Mouse (Mus musculus) gastrocnemius, postnatal 10 days (tissue): Measurements from ENCODE around the gene Anapc16. TPM values are rescaled to one million over a fixed set of nuclear protein-coding genes. Genes with fewer than 3 reads are reported as not detected.
"Not testable (repeated sequence)": the region's sequence is repeated elsewhere in the genome, so short reads cannot be mapped to it uniquely, and the experiment has no call there.

Source experiments
- DNase-seq: peaks from one replicate; pipeline ENCODE4 v3.0.0; 2021; ENCODE audit warnings: mixed read lengths
- total RNA-seq, 2 experiments: library from RNA; stranded (reverse); gene quantifications; 2 replicates each; pipeline ENCODE4 v1.2.3; 2021

The Anapc16 gene
- total RNA-seq, 2 experiments from 2014 or later, result 39.7 to 40.1 TPM

DNA sequence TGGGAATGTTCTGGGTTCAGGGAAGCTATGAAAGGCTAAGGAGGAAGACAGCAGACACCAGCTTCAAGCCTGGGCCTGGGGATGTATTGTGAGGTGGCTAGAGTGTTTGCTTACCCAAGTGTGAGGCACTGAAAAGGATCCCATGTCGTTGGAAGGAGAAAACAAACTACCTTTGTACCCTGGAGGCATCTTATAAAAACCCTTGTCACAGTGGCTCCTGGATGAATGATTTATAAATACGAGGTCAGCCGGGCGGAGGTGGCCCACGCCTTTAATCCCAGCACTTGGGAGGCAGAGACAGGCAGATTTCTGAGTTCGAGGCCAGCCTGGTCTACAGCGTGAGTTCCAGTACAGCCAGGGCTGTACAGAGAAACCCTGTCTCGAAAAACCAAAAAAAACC, 1.3 kb downstream of the Anapc16 start:
- not testable (repeated sequence) for DNase-seq

DNA sequence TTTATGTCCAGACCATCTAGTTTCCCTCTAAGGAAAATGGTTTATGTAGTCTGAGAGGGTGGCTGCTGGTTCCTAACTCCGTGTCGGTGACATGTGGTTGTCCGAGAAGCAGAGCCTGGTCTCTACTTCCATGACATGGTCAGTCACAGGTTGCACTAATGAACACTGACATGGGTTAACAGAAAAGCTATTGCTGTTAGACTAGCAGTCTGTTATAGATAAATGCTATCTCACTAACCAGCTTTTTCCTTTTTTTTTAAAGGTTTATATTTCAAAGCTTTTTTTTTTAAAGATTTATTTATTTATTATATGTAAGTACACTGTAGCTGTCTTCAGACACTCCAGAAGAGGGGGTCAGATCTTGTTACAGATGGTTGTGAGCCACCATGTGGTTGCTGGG, 3.9 kb downstream of the Anapc16 start:
- DNase-seq, result no peak

DNA sequence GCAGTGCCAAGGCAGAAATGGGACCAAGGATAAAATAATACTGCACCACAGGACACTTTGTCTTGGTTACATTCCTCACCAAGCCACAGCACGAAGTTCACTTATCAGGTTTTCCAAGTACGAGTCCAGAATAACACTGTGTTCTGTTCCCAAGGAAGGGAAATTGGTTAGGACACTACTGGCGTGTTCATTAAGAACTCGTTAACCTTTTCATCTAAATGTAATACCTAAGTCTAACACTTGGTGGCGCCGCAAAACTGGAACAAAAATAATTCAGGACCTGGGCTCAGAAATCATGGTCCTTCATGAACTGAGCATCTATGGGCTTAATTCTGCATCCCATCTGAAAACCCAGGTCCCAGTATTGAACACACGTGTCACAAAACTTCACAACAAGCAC, 5.3 kb downstream of the Anapc16 start:
- DNase-seq, result no peak

DNA sequence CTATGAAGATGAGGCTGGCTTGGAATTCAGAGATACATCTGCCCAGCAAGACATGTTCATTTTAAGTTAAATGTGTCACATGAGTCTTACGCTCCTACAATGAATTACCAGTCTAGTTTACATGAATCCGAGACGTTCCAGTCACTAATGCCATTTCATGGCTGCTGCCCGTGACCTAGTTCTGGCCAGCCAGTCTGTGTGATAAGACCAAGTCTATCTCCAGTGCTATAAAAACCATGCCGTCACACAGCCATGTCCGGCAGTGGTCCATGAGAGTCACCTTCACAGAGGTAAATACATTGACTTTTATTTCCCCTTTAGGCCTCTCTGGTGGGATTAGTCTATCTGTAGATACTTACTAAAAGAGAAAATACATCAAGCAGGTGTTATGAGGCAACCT, 7.0 kb downstream of the Anapc16 start:
- no peak for DNase-seq

DNA sequence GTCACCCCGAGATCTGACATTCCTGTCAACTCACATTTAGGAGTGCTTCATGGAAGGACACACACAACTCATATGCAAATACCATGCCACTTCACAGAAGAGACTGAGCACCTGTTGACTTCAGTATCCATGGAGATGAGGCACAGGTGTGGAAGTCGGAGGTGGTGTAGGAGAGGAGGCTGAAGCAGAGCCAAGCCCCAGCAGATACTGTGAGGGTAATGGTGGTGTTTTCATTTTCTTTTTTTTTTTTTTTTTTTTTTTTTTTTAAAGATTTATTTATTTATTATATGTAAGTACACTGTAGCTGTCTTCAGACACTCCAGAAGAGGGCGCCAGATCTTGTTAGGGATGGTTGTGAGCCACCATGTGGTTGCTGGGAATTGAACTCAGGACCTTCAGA, 9.1 kb downstream of the Anapc16 start:
- DNase-seq, result not testable (repeated sequence)

DNA sequence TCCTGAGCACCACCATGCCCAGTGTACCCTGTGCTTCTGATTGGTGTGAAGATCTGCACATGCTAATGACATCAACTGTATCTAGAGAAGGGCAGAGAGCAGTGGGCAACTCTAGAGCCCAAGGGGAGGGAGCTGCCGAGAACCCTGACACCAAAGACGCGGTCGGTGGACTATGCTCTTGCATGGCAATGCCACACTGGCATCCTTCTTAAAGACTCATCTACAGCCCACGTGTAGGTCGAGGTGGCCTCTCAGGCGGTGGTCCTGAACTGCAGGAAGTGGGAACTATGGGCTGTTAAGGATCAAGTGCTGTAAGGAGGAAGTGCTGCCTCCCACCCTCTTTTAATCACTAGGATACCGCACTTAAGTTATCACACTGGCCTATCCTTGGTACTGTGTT, 10.9 kb downstream of the Anapc16 start:
- no peak for DNase-seq

DNA sequence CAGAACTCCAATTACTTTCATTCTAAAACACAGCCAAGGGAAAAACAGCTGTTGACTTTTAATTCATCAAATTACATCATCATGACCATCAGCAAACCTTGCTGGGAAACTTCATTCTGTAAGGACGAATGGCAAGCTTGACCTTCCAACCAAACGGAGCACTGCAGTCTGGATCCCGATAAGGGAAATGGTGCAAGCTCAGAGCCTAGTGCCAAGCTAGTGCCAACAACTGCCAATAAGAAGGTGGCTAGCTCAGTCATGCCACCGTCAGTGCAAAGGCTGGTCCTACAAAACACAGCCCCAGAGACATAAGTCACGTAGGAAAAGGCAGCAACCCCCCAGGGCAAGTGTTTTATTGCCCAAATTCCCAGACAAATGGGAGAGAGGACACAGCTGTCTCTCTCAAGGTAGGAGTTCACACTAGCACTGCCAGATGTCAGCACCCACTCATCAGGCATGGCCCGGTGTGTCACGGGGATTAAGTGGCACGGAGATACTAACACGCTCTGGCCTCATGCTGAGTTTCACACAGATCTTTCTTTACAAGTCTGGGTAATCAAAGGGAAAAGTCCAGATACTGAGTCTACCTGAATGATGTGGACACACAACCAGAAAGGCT, 11.6 kb downstream of the Anapc16 start:
- DNase-seq, result no peak

DNA sequence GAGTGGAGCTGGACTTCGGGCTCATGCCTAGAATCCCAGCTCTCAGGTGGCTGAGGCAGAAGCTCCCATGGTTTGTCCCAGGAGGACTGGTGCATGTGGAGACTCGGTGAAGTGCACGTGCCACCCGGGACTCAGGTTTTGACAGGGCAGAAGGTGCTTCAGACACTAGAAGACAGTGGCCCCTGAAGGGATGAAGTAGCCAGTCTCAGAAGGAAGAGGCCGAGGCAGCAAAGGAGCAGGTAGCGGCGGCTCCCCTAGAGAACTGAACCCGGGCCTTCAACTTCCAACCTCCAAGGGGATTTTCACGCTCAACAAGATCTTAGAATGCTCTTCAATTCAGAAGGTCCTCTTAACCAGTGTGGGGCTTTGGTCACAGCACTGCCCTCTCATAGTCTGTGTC, 12.5 kb downstream of the Anapc16 start:
- no peak for DNase-seq

DNA sequence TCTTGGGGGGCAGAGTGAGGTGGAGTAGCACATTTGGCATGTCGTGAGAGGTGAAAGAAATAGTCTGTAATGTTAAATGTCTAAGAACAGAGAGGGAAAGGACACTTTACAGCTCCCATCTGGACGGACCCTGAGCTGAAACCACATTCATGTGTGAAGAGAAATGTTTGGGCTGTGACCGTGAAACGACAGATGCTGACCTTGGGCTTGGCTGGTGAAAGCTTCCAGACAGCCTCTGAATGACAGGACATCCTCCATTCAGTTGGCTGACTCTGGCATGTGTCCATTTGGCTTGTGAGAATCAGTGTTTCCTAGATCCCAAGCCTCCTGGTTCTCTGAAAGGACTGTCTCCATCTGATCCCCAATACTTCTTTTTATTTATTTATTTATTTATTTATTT, 14.9 kb downstream of the Anapc16 start:
- peak; percentile 6 for DNase-seq

DNA sequence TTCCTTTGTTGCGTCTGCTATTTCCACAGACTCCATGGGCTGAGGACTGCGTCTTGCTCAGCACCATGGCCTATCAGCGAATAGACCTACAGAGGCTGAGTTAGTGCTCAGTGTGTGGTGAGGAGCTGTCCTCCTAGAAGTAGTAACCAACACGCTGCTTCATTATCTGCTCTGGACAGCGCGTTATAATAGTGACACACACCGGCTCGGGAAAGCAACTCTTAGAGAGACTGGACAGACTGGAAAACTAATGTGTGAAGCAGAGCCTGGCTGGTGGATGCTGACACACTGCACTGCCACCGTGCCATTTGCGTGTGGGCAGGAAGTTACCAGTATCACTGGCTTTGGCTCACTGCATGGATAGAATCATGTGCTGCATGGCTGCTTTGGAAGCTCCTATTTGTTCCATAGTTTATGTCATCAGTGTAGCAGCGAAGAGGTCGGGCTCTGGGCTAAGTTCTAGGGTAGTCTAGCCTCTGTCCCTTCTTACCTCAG, 20.5 kb downstream of the Anapc16 start:
- no peak for DNase-seq

DNA sequence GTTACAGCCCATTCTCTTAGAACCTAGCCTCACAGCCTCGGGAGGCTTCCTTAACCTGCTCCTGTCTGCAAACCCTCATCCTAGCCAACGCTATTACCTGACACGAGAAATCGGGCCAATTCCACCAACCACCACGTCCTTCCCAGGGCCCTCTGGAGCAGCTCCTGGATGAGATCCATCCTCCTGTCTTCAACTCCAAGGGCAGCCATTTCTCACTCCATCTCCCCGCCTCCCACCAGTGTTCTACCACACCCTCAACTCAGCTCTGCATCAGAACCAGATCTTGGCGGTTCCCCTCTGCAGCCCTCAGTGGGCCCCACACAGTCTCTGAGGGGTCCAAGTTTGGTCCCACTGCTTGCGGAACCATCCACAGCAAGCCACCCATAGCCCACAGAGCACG, 21.1 kb downstream of the Anapc16 start:
- DNase-seq, result no peak

DNA sequence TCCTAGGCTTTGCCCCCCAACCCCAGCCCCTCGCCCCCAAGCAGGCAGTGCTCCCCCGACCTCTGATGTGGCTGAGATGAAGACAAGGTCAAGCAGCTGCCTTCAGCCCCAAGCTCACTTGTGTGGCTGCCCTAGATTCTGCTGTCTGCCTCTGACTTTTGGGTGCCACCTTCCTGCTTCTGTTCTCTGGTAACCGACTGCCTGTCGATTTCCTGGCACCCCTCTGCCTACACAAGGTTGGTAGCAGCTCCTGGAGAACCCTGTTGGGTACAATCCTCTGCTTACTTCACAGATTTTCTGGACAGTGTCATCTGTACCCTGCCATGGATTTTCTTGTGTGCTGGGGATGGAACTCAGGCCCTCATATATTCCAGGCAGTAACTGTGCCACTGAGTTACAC, 21.6 kb downstream of the Anapc16 start:
- DNase-seq, result no peak

DNA sequence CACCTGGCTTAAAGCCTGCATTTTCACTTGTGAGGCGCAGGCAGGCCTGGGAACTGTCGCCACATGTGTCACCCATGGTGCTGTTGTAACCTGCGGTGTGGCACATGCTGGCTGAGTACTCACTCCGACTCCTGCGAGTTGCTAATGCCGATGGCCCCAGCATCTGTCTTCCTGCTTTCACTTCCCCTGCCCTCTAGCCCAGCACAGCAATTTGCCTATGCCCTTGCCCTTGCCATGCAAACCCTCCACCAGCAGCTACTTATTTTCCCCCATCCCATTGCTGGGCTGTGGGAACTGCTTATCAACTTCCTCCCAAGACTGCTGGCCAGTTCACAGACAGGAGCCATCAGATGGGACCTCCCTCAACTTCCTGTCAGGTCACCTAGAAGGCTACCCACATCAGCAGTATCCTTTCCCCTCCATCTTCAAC, 22.1 kb downstream of the Anapc16 start:
- DNase-seq, result no peak

DNA sequence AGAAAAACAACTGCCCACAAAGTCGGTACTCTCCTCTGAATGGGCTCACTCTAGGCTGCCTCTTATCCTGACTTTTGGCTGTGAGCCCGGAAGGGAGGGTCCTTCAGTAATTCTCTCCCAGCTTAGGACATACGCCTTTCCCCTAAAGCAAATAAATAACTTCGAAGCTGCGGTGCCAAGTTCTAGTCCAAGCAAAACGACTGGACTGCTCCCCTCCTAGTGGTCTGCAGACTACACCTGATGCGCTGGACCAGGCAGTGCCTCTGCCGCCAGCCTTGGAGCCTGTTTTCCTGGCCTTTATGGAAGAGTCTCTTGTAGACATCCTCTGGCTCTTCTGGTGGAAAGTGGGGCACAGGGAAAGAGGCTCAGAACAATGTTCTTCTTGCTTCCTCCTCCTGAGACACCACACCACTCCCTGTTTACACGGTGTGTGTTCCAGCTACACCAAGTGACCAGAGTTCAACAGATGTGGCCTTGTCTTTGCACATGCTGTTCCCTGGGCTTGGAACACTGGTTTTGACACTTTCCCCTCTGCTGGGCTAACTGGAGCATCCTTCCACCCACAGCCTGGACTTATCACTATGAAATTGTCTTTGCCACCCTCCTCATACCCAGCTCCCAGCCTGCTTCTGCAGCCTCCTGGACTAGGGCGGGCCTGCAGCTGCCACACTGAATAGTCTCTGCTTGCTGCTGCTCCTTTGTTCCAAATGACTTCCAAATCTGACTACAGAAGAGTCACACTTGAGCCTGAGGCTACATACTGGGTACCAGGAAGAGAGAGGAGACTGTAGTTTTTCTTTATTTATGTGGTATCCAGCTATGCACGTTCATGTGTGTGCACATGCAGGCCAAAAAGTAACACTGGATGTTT, 23.8 kb downstream of the Anapc16 start:
- DNase-seq, result peak; percentile 65

DNA sequence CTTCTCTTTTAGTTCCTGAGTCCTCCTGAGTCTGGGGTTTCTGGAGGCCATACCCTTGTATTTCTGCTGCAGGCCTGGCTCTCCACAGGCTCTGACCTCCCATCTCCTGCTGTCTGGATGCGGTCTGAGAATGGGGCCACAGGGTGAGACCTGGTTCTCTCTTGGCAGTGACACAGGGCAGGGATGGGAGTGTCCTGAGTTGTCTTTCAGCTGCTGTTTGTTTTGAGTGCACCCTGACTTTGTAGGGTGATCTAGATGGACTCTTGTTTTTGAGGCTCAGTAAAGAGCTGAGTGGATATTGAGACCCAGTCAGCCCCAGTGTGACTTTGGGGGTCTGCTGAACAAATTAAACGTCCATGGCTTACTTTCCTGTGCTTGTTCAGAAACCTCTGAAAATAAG, 24.5 kb downstream of the Anapc16 start:
- DNase-seq, result no peak

DNA sequence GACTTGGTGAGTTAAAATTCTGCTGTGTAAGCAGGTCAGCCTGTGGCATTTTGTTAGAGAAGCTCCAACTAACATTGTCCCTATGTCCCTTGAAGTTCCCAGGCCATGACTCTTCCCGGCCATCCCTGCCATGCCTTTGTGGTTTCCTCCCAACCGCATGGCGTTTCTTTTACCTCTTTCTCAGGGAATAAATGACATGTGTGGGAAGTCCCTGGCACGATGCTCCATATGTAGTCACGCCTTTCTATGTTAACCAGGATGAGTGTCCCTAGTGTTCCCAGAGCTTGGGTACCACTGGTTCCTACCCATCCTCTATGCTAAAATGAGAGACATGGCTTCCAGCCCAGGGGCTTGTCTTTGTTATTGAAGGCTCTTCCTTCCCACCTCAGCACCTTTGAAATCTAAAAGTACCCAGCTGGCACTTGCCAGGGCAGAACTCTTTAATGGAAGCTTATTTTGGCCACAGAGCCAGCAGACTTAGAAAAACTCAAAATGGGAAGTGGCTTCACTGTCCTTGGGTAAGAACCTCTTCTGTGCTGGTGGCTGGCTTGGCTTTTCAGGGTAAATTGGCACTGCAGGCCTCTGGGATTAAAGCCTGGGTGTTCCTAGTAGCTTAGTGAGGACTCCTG, 25.1 kb downstream of the Anapc16 start:
- DNase-seq, result no peak

DNA sequence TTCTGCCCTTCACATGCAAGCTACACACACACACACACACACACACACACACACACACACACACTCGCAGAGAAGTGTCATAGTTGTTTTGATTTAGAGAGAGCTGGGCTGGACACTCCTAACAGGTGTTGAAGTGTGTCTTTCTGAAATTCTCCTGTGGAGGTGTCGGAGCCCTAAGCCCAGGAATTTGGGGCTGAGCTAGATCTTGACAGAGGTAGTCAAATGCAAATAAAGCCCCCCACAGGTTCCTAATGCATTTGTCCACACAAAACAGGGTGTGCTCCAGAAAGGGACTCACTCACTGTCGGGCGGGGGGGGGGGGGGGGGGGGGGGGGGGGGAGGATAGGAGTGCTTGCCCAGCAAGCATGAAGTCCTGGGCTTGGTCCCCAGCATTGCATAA, 25.8 kb downstream of the Anapc16 start:
- no peak for DNase-seq

DNA sequence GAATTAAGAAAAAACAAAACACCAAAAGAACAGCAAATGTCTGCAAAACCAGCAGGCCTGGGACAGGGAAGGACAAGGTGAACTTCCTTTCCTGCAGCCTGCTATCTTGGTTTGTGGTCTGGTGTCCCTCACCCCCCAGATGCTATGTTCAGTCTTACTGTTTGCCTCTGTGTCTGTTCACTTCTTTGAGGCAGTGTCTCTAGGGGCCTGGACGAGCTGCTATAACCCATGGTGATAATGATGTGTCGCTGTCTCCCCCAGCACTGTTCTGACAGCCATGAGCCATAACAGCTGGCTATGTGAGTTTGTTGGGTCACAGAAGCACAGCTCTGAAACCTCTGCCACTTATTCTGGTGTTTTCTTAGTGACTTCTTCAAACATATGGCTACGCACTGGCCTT, 28.1 kb downstream of the Anapc16 start:
- no peak for DNase-seq

DNA sequence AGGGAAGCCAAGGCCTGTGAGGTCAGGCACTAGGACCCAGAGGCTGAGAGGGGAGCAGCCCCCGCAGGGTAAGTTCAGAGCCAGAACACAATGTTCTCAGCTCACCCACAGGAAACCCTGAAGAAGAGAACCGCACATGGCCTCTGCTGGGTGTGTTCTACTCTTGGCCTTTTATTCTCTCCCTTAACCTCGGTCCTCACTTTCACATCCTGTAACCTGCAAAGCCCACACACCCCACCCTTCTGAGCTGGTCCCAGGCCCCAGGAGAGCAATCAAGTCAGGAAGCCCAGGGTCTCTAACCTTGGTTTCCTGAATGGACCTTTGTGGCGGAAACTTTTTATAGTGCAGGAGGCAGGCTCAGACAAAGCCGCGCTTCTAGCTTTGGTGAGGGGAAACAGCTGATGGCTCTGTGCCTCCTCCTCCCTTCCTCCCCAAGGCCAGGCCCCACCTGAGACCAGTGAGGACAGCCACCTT, 28.7 kb downstream of the Anapc16 start:
- DNase-seq, result no peak

DNA sequence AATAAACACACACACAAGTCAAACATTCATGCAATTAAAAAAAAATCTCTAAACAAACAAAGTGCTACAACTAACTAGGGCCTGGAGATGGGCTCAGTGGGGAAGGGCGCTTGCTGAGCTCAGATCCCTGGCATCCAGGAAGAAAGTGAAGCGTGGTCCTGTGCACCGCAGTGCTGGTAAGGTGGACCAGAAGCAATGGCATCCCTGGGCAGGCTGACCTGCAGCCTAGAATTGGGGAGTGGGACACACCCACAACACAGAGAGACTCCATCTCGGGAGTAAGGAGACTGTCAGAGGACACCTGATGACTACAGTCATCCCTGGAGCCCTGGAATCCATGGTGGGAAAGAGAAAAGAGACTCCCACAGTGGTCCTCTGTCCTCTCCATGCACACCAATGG, 29.5 kb downstream of the Anapc16 start:
- DNase-seq, result no peak

DNA sequence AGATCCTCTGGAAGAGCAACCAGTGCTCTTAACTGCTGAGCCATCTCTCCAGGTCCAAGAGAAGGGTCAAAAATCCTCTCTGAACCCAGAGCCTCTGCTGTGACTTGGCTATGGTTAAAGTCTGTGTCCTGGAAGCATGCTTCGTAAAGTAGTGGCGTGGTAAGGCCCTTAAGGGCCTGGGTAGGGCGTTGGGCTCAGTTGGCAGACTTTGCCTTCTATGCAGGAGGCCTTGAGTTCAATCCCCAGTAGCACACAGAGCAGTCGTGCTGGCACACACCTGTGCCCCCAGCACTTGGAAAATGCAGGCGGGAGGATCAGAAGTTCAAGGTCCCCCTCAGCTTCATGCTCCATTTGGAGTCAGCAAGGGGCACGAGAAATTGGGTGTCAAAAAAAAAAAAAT, 29.9 kb downstream of the Anapc16 start:
- DNase-seq, result no peak

DNA sequence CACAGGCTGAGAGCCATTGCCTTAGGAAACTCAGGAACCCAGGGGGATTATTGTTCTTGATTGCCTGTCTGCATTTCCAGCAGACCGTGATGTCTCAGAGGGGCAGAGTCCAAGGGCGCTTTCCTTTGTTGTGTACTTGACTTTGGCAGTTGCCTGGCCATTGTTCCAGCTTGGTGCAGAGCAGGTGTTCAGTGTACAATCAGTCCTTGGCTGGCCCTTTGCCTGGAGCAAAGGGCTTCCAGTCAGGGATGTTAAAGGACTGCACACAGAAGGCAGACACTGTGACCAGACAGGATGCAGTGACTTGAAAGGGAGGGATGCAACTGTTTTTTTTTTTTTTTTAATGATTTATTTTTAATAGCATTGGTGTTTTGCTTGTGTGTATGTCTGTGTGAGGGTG, 30.4 kb downstream of the Anapc16 start:
- no peak for DNase-seq

DNA sequence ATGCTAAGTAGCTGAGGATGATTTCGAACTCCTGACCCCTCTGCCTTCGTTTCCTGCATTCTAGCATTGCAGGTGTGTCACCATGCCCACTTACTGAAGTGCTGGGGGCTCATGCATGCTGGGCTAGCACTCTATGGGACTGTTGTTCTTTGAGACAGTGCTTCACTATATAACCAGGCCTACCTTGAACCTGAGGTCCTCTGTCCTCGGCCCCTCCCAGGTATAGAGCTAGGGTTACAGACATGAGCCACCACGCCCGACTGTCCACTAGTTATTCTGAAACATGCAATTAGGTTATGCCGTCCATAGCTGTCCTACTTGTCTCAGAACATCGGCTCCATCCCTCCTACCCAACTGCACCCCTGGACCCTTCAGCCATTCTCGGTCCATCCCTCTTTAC, 31.1 kb downstream of the Anapc16 start:
- DNase-seq, result no peak
